Mouse (Mus musculus): ENCODE measurements around the gene Foxr1. TPM values are rescaled to one million over a fixed set of nuclear protein-coding genes. Genes with fewer than 3 reads are reported as not detected.
A peak's percentile ranks its signal among the peaks of the same experiment; 100 is the strongest.

Gene Foxr1
- not detected in 2 replicates for total RNA-seq (2021)
- long read RNA-seq: 0 reads

- no peak for DNase-seq
Observed at GRCm38 (mm10) chr9:44440961-44441360, at the start of gene Foxr1. Gene Foxr1 (minus strand): TSS chr9:44441136.

GRCm38 (mm10) chr9:44490086-44490967 is 49.4 kb upstream of the Foxr1 start:
- DNase-seq: no peak

GRCm38 (mm10) chr9:44489651-44490085 is 48.7 kb upstream of the Foxr1 start:
- no peak for DNase-seq

GRCm38 (mm10) chr9:44488855-44489381 is 48.0 kb upstream of the Foxr1 start:
- DNase-seq: no peak

GRCm38 (mm10) chr9:44488416-44488815 is 47.5 kb upstream of the Foxr1 start:
- DNase-seq: no peak

- DNase-seq: peak; percentile 81
Observed at GRCm38 (mm10) chr9:44487441-44487840, 46.5 kb upstream of the Foxr1 start.

GRCm38 (mm10) chr9:44486741-44487421 is 45.9 kb upstream of the Foxr1 start:
- DNase-seq: no peak

GRCm38 (mm10) chr9:44486335-44486734 is 45.4 kb upstream of the Foxr1 start:
- DNase-seq: peak; percentile 74

- no peak for DNase-seq
Observed at GRCm38 (mm10) chr9:44485516-44486161, 44.7 kb upstream of the Foxr1 start.

GRCm38 (mm10) chr9:44485105-44485515 is 44.2 kb upstream of the Foxr1 start:
- no peak for DNase-seq

- DNase-seq: no peak
Observed at GRCm38 (mm10) chr9:44484311-44485104, 43.6 kb upstream of the Foxr1 start.

- peak; percentile 68 for DNase-seq
Observed at GRCm38 (mm10) chr9:44483510-44484044, 42.6 kb upstream of the Foxr1 start.

- DNase-seq: no peak
Observed at GRCm38 (mm10) chr9:44483041-44483509, 42.1 kb upstream of the Foxr1 start.

- DNase-seq: peak; percentile 92
Observed at GRCm38 (mm10) chr9:44482552-44482951, 41.6 kb upstream of the Foxr1 start, which contains the start of gene Bcl9l. Gene Bcl9l (plus strand): TSS chr9:44482825.

GRCm38 (mm10) chr9:44482112-44482511 is 41.2 kb upstream of the Foxr1 start:
- DNase-seq: no peak

GRCm38 (mm10) chr9:44479628-44480428 is 38.9 kb upstream of the Foxr1 start:
- DNase-seq: peak; percentile 83

- peak; percentile 73 for DNase-seq
Observed at GRCm38 (mm10) chr9:44478959-44479605, 38.1 kb upstream of the Foxr1 start.

- no peak for DNase-seq
Observed at GRCm38 (mm10) chr9:44478229-44478921, 37.4 kb upstream of the Foxr1 start.
